Mouse (Mus musculus): ENCODE results near the gene Hist1h2ak.
"Not testable (repeated sequence)": the region's sequence is repeated elsewhere in the genome, so short reads cannot be mapped to it uniquely, and the experiment has no call there.

The Hist1h2ak gene

GRCm38 (mm10) chr13:21754294-21755001 lies 821 bp upstream of the Hist1h2ak start:
- peak; percentile 27 to 32 for DNase-seq

GRCm38 (mm10) chr13:21753051-21753523 lies 540 bp downstream of the Hist1h2ak start:
- no peak for DNase-seq

GRCm38 (mm10) chr13:21752356-21752755 lies 1.3 kb downstream of the Hist1h2ak start:
- no peak for DNase-seq

GRCm38 (mm10) chr13:21751827-21752226 lies 1.8 kb downstream of the Hist1h2ak start:
- DNase-seq: no peak

GRCm38 (mm10) chr13:21751417-21751816 lies 2.2 kb downstream of the Hist1h2ak start:
- DNase-seq: no peak

GRCm38 (mm10) chr13:21750159-21751017 lies 3.2 kb downstream of the Hist1h2ak start, which contains the start of gene Hist1h4k:
Gene Hist1h4k (minus strand): TSS chr13:21750505.
- peak; percentile 97 for DNase-seq

GRCm38 (mm10) chr13:21749387-21750158 lies 4.1 kb downstream of the Hist1h2ak start:
- DNase-seq: no peak

- DNase-seq: no peak
These were observed 8.6 kb downstream of the Hist1h2ak start for GRCm38 (mm10) chr13:21745006-21745405.

GRCm38 (mm10) chr13:21734906-21735767 lies 18.5 kb downstream of the Hist1h2ak start, which contains the start of gene Hist1h4j:
Gene Hist1h4j (plus strand): TSS chr13:21735064.
- peak; percentile 84 to 86 for DNase-seq

- DNase-seq: peak; percentile 66 to 71
These were observed 19.4 kb downstream of the Hist1h2ak start for GRCm38 (mm10) chr13:21734010-21734905.

GRCm38 (mm10) chr13:21733466-21733865 lies 20.2 kb downstream of the Hist1h2ak start:
- peak; percentile 43 to 54 for DNase-seq

- DNase-seq: no peak
These were observed 24.1 kb downstream of the Hist1h2ak start for GRCm38 (mm10) chr13:21729544-21729943.

GRCm38 (mm10) chr13:21727948-21728572 lies 25.6 kb downstream of the Hist1h2ak start:
- no peak for DNase-seq

GRCm38 (mm10) chr13:21722993-21723836 lies 30.4 kb downstream of the Hist1h2ak start:
- DNase-seq: peak; percentile 23 to 47

GRCm38 (mm10) chr13:21722373-21722925 lies 31.2 kb downstream of the Hist1h2ak start:
- no peak for DNase-seq

GRCm38 (mm10) chr13:21721757-21722372 lies 31.8 kb downstream of the Hist1h2ak start, which contains the start of gene Hist1h2bm:
Gene Hist1h2bm (plus strand): TSS chr13:21722044.
- DNase-seq: peak; percentile 68 to 75

- not testable (repeated sequence) for DNase-seq
These were observed 32.4 kb downstream of the Hist1h2ak start for GRCm38 (mm10) chr13:21721107-21721756.

Measured in thymus, postnatal 36 days (tissue).